In the genomic region with DNA sequence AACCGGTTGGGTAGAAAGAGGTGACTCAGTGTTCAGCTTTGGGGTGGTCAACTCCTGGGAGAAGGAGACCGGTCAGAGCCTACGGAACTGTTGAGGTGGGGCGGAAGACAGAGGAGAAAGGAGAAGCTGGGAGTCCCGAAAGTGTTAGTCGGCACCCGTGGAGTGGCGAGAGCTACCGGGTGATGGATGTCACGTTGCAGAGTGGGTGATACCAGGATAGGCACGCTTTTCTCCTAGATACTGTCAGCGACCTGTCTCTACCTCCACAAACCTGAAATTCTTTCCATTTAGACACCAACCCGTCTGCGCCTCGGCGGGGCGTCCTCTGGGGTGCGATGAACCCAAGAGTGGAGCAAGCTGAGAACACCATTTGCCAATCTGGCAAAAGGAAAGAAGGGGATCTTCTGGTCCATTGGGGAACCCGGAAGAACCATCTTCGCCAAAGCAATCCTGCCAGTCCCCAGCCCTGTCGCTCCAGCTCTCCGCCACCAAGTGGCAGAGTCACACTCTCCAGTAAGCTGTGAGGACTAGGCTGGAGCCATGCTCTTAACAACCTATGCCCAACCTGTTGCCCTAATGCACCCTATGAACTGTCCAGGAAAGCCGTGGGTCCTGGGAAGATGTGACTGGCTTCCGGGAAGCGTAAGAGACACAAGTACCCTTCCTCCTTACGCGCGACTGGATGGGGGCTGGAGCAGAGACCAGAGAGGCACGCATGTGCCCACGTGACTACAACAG, we compare ENCODE assay signal across 8 mouse cellular contexts. TPM values are rescaled to one million over a fixed set of nuclear protein-coding genes. Genes with fewer than 3 reads are reported as not detected.
DNase-seq lines count a peak whose midpoint lies in the region; ATAC-seq lines count a peak whose summit lies in the region.

Gene 9230102O04Rik (minus strand): TSS at position 628 of the 738 bp plus-strand sequence.

- H3K27ac ChIP-seq in heart, embryonic 11.5 days (ENCODE audit: low read depth, low read length) = no peak within 1 kb of the TSS
- H3K27ac ChIP-seq in hindbrain, embryonic 14.5 days = no peak within 1 kb of the TSS
- H3K27ac ChIP-seq in liver, embryonic 11.5 days (ENCODE audit: low read depth, low read length) = no peak within 1 kb of the TSS
- no peak within 1 kb of the TSS for H3K27ac ChIP-seq in neural tube, embryonic 15.5 days (replicated peaks)

- H3K36me3 ChIP-seq in heart, embryonic 11.5 days (ENCODE audit: control insufficient read depth, insufficient read depth, low read length) = no peaks in the 10 kb centered on the region
- H3K36me3 ChIP-seq in hindbrain, embryonic 14.5 days (replicated peaks; ENCODE audit: control insufficient read depth, insufficient read depth) = no peaks in the 10 kb centered on the region
- H3K36me3 ChIP-seq in liver, embryonic 11.5 days (ENCODE audit: control insufficient read depth, insufficient read depth, low read length) = no peaks in the 10 kb centered on the region
- no peaks in the 10 kb centered on the region for H3K36me3 ChIP-seq in neural tube, embryonic 15.5 days

- peaks cover 92% of the 10 kb centered on the region for H3K27me3 ChIP-seq in heart, embryonic 11.5 days (ENCODE audit: control insufficient read depth, insufficient read depth, low read length)
- peaks cover 98% of the 10 kb centered on the region for H3K27me3 ChIP-seq in hindbrain, embryonic 14.5 days (ENCODE audit: control insufficient read depth, insufficient read depth, low read length)
- peaks cover 95% of the 10 kb centered on the region for H3K27me3 ChIP-seq in liver, embryonic 11.5 days (replicated peaks; ENCODE audit: control insufficient read depth, insufficient read depth, low read length)
- H3K27me3 ChIP-seq in neural tube, embryonic 15.5 days (replicated peaks) = peaks cover 94% of the 10 kb centered on the region

- no peak for DNase-seq in heart, adult 8-10 months (ENCODE audit: low spot score)
- DNase-seq in embryo, embryonic 11 days = peak; percentile 65
- no peak for DNase-seq in hindbrain, embryonic 14.5 days (ENCODE audit: low spot score)
- DNase-seq in liver, embryonic 11.5 days (ENCODE audit: low spot score) = peak; percentile 70
- no peak for DNase-seq in frontal cortex, postnatal 14 days (ENCODE audit: low spot score in 2 of 2)
- DNase-seq in left cerebral cortex, adult 8-10 months (ENCODE audit: low spot score in 2 of 2) = no peak

- no peak within 1 kb of the TSS for H3K9ac ChIP-seq in heart, embryonic 11.5 days (ENCODE audit: low read depth, low read length)
- no peak within 1 kb of the TSS for H3K9ac ChIP-seq in hindbrain, embryonic 14.5 days
- no peak within 1 kb of the TSS for H3K9ac ChIP-seq in liver, embryonic 11.5 days (ENCODE audit: low read depth, low read length)
- H3K9ac ChIP-seq in neural tube, embryonic 15.5 days (replicated peaks) = no peak within 1 kb of the TSS

- H3K4me3 ChIP-seq in heart, embryonic 11.5 days (ENCODE audit: low read depth, low read length) = peak within 1 kb of the TSS; percentile 39
- peak within 1 kb of the TSS; percentile 21 for H3K4me3 ChIP-seq in hindbrain, embryonic 14.5 days (replicated peaks; ENCODE audit: low read length)
- H3K4me3 ChIP-seq in liver, embryonic 11.5 days (ENCODE audit: low read depth, low read length) = peak within 1 kb of the TSS; percentile 41
- peak within 1 kb of the TSS; percentile 11; the same call in 1 of the 2 replicates for H3K4me3 ChIP-seq in neural tube, embryonic 15.5 days (replicated peaks)

- peaks cover 5% of the 10 kb centered on the region; the same call in 1 of the 2 replicates for H3K4me1 ChIP-seq in heart, embryonic 11.5 days (ENCODE audit: control insufficient read depth, insufficient read depth, low read length)
- no peaks in the 10 kb centered on the region for H3K4me1 ChIP-seq in hindbrain, embryonic 14.5 days (replicated peaks; ENCODE audit: control insufficient read depth, insufficient read depth, low read length)
- no peaks in the 10 kb centered on the region for H3K4me1 ChIP-seq in liver, embryonic 11.5 days (replicated peaks; ENCODE audit: control insufficient read depth, insufficient read depth, low read length)
- peaks cover 6% of the 10 kb centered on the region; the same call in 1 of the 2 replicates for H3K4me1 ChIP-seq in neural tube, embryonic 15.5 days

- H3K9me3 ChIP-seq in heart, embryonic 11.5 days (replicated peaks; ENCODE audit: control insufficient read depth, low read length) = no peaks in the 10 kb centered on the region
- no peaks in the 10 kb centered on the region for H3K9me3 ChIP-seq in hindbrain, embryonic 14.5 days (ENCODE audit: control insufficient read depth, low read length)
- no peaks in the 10 kb centered on the region for H3K9me3 ChIP-seq in liver, embryonic 11.5 days (ENCODE audit: control insufficient read depth, low read length)
- no peaks in the 10 kb centered on the region for H3K9me3 ChIP-seq in neural tube, embryonic 15.5 days (replicated peaks)

- peak; percentile 74 for ATAC-seq in heart, embryonic 11.5 days (replicated peaks; ENCODE audit: insufficient number of reproducible peaks, low FRiP score, low TSS enrichment)
- ATAC-seq in hindbrain, embryonic 14.5 days (ENCODE audit: low FRiP score) = peak; percentile 63
- peak; percentile 74 for ATAC-seq in liver, embryonic 11.5 days (replicated peaks; ENCODE audit: low FRiP score)
- ATAC-seq in neural tube, embryonic 15.5 days (ENCODE audit: low FRiP score) = peak; percentile 51; the same call in 1 of the 2 replicates

- H3K4me2 ChIP-seq in heart, embryonic 11.5 days = peak within 1 kb of the TSS; percentile 69
- peak within 1 kb of the TSS; percentile 38 for H3K4me2 ChIP-seq in hindbrain, embryonic 14.5 days (replicated peaks)
- H3K4me2 ChIP-seq in liver, embryonic 11.5 days = peak within 1 kb of the TSS; percentile 71
- peak within 1 kb of the TSS; percentile 38 for H3K4me2 ChIP-seq in neural tube, embryonic 15.5 days

- under 1% methylated on average over 30 of the region's 30 CpGs for WGBS in heart, embryonic 11.5 days (ENCODE audit: insufficient replicate concordance)
- WGBS in hindbrain, embryonic 14.5 days = under 1% methylated on average over 30 of the region's 30 CpGs
- WGBS in liver, embryonic 11.5 days = under 1% methylated on average over 30 of the region's 30 CpGs
- WGBS in neural tube, embryonic 15.5 days = under 1% methylated on average over 30 of the region's 30 CpGs

RNA-seq across cellular contexts. Expression of gene 9230102O04Rik, which starts in this region (rescaled TPM):
- 0.51 and 0.89 TPM in 2 replicates for polyA plus RNA-seq in heart, embryonic 11.5 days (2014; fragmentation: Nextera tagmentation; extraction: Ambion mirVana)
- total RNA-seq in heart, adult 8-10 months (2022) = not detected
- polyA plus RNA-seq in hindbrain, embryonic 14.5 days (2014; fragmentation: Nextera tagmentation; extraction: Ambion mirVana) = 1.1 and 1.2 TPM in 2 replicates
- polyA plus RNA-seq in liver, embryonic 11.5 days (2014; fragmentation: Nextera tagmentation; extraction: Ambion mirVana) = not detected in 2 replicates
- 0.49 TPM in 1 of 2 replicates, not detected in the other for polyA plus RNA-seq in neural tube, embryonic 15.5 days (2015; fragmentation: Nextera tagmentation; extraction: Ambion mirVana)
- not detected for total RNA-seq in left cerebral cortex, adult 8-10 months (2022)

Comparison
In these comparisons a context has a peak if more than half of its experiments do, and no peak if none do; other contexts are left out.
1. Peak in ATAC-seq, H3K4me3 ChIP-seq and H3K4me2 ChIP-seq in heart, embryonic 11.5 days; RNA of the gene not detected or under 1 TPM.
2. Peak in DNase-seq, ATAC-seq, H3K4me3 ChIP-seq and H3K4me2 ChIP-seq in liver, embryonic 11.5 days; RNA of the gene not detected or under 1 TPM.
3. Peak in ATAC-seq, H3K4me3 ChIP-seq and H3K4me2 ChIP-seq in neural tube, embryonic 15.5 days; RNA of the gene not detected or under 1 TPM.